Mouse (Mus musculus) brain, adult 2 months (tissue): ENCODE measurements around the gene Rpl11.
A peak's percentile ranks its signal among the peaks of the same experiment; 100 is the strongest.

Source experiments
- DNase-seq: peaks from one replicate; pipeline ENCODE4 v3.0.0; 2011; ENCODE audit warnings: low read depth, low spot score

The Rpl11 gene

GRCm38 (mm10) chr4:136027416-136028131 lies 25.7 kb downstream of the Rpl11 start:
- DNase-seq = no peak

- DNase-seq = no peak
These were observed 27.9 kb downstream of the Rpl11 start for GRCm38 (mm10) chr4:136025350-136025749.

GRCm38 (mm10) chr4:136022924-136023323 lies 30.3 kb downstream of the Rpl11 start:
- DNase-seq = no peak

- peak; percentile 99 for DNase-seq
These were observed 31.6 kb downstream of the Rpl11 start, which contains the start of gene Eloa for GRCm38 (mm10) chr4:136021549-136022047. Gene Eloa (minus strand): TSS chr4:136021763.

GRCm38 (mm10) chr4:136020743-136021548 lies 32.3 kb downstream of the Rpl11 start:
- DNase-seq = peak; percentile 33

GRCm38 (mm10) chr4:136016059-136016602 lies 37.1 kb downstream of the Rpl11 start:
- no peak for DNase-seq

- DNase-seq = no peak
These were observed 42.6 kb downstream of the Rpl11 start for GRCm38 (mm10) chr4:136010586-136010985.

- DNase-seq = no peak
These were observed 44.3 kb downstream of the Rpl11 start for GRCm38 (mm10) chr4:136008782-136009447.

- DNase-seq = no peak
These were observed 46.4 kb downstream of the Rpl11 start for GRCm38 (mm10) chr4:136006821-136007220.

GRCm38 (mm10) chr4:136004921-136005320 lies 48.3 kb downstream of the Rpl11 start:
- no peak for DNase-seq

- no peak for DNase-seq
These were observed 49.0 kb downstream of the Rpl11 start for GRCm38 (mm10) chr4:136004107-136004675.

GRCm38 (mm10) chr4:135995118-135995517 lies 58.1 kb downstream of the Rpl11 start:
- DNase-seq = no peak

GRCm38 (mm10) chr4:135993941-135994340 lies 59.3 kb downstream of the Rpl11 start:
- DNase-seq = no peak

- no peak for DNase-seq
These were observed 65.5 kb downstream of the Rpl11 start for GRCm38 (mm10) chr4:135987714-135988113.

GRCm38 (mm10) chr4:135986943-135987710 lies 66.1 kb downstream of the Rpl11 start, which contains the start of gene Pithd1:
Gene Pithd1 (minus strand): TSS chr4:135987264.
- DNase-seq = peak; percentile 96

- no peak for DNase-seq
These were observed 66.8 kb downstream of the Rpl11 start for GRCm38 (mm10) chr4:135986301-135986942.

- DNase-seq = no peak
These were observed 67.5 kb downstream of the Rpl11 start for GRCm38 (mm10) chr4:135985769-135986168.

GRCm38 (mm10) chr4:135985193-135985592 lies 68.0 kb downstream of the Rpl11 start:
- no peak for DNase-seq

GRCm38 (mm10) chr4:135984556-135984955 lies 68.7 kb downstream of the Rpl11 start:
- no peak for DNase-seq

GRCm38 (mm10) chr4:135981524-135982063 lies 71.6 kb downstream of the Rpl11 start:
- peak; percentile 93 for DNase-seq
